In the genomic region with DNA sequence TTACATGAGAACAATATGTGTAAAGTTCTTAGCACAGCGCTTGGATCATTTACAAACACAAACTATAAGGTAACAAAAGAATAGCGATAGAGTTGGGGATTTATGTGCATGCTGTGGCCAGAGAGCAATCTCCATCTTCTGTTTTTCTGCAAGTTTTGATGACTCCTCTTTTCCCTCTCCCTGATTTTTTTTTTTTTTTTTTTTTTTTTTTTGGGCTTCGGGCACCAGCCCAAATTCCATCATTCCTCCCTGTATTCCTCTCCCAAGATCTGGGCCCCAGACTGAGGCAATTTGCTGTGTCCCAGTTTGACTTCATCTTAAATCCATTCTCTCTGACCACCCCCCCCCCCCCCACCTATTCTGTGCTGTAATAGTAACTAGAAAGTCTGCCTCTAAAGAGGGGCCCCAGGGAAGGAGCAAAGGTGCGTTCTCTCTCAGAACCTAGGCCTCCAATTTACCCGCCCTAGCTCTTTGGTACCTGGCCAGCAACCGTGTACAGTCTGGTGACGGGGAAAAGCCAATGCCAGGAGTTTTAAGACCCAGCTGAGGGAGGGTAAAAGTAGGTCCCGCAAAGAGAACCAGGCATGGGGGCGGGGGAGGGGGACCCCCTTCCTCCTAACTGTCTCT, we compare ENCODE assay signal across 8 mouse cellular contexts. TPM values are rescaled to one million over a fixed set of nuclear protein-coding genes. Genes with fewer than 3 reads are reported as not detected.
DNase-seq lines count a peak whose midpoint lies in the region; ATAC-seq lines count a peak whose summit lies in the region.

No protein-coding gene starts in this region.

- peak overlapping the region; percentile 77 for H3K9ac ChIP-seq in limb, embryonic 13.5 days
- H3K9ac ChIP-seq in stomach, embryonic 14.5 days (replicated peaks; ENCODE audit: low read depth, low read length): peak overlapping the region; percentile 47

- 18% methylated on average over 9 of the region's 9 CpGs for WGBS in forebrain, embryonic 10.5 days
- 10% methylated on average over 9 of the region's 9 CpGs for WGBS in limb, embryonic 13.5 days
- WGBS in stomach, embryonic 14.5 days: 13% methylated on average over 9 of the region's 9 CpGs

- DNase-seq in forebrain, embryonic 10.5 days (ENCODE audit: extremely low spot score, low spot score): no peak
- DNase-seq in gastrocnemius, postnatal 4 days (ENCODE audit: low spot score in 2 of 2): no peak
- DNase-seq in spleen, postnatal 36 days (ENCODE audit: low spot score in 2 of 2): no peak

- H3K36me3 ChIP-seq in megakaryocyte, embryonic 14.5 days (replicated peaks; ENCODE audit: low read length): peaks cover 30% of the 10 kb centered on the region
- H3K36me3 ChIP-seq in forebrain, embryonic 10.5 days (replicated peaks): peaks cover 22% of the 10 kb centered on the region
- H3K36me3 ChIP-seq in limb, embryonic 13.5 days: peaks cover 23% of the 10 kb centered on the region
- H3K36me3 ChIP-seq in stomach, embryonic 14.5 days (ENCODE audit: control insufficient read depth, insufficient read depth, low read length): peaks cover 19% of the 10 kb centered on the region

- peaks cover 92% of the 10 kb centered on the region for H3K4me1 ChIP-seq in megakaryocyte, embryonic 14.5 days
- peaks cover 74% of the 10 kb centered on the region for H3K4me1 ChIP-seq in forebrain, embryonic 10.5 days
- peaks cover 54% of the 10 kb centered on the region for H3K4me1 ChIP-seq in limb, embryonic 13.5 days
- H3K4me1 ChIP-seq in stomach, embryonic 14.5 days (ENCODE audit: control insufficient read depth, insufficient read depth, low read length): peaks cover 31% of the 10 kb centered on the region

- peak overlapping the region; percentile 93 for H3K4me3 ChIP-seq in megakaryocyte, embryonic 14.5 days (replicated peaks)
- peak overlapping the region; percentile 65 for H3K4me3 ChIP-seq in forebrain, embryonic 10.5 days
- H3K4me3 ChIP-seq in limb, embryonic 13.5 days: peak overlapping the region; percentile 69
- peak overlapping the region; percentile 46 for H3K4me3 ChIP-seq in stomach, embryonic 14.5 days (ENCODE audit: low read depth, low read length)

- H3K4me2 ChIP-seq in limb, embryonic 13.5 days (replicated peaks): peak overlapping the region; percentile 98
- peak overlapping the region; percentile 83 for H3K4me2 ChIP-seq in stomach, embryonic 14.5 days (replicated peaks; ENCODE audit: low read depth, low read length)

- H3K9me3 ChIP-seq in megakaryocyte, embryonic 14.5 days: no peaks in the 10 kb centered on the region
- no peaks in the 10 kb centered on the region for H3K9me3 ChIP-seq in forebrain, embryonic 10.5 days
- H3K9me3 ChIP-seq in limb, embryonic 13.5 days: no peaks in the 10 kb centered on the region
- H3K9me3 ChIP-seq in stomach, embryonic 14.5 days (ENCODE audit: control insufficient read depth, low read depth, low read length): no peaks in the 10 kb centered on the region

- ATAC-seq in megakaryocyte, adult 5-6 weeks (ENCODE audit: poor library complexity, severe bottlenecking): no peak
- peak; percentile 3 for ATAC-seq in limb, embryonic 13.5 days (ENCODE audit: low FRiP score, low read depth)
- no peak for ATAC-seq in stomach, embryonic 14.5 days (ENCODE audit: insufficient number of reproducible peaks, insufficient read depth, low FRiP score, low read depth)
- no peak for ATAC-seq in monocyte, adult 5-6 weeks (replicated peaks; ENCODE audit: insufficient number of reproducible peaks, low FRiP score, low TSS enrichment, poor library complexity, severe bottlenecking)

- no peaks in the 10 kb centered on the region for H3K27me3 ChIP-seq in megakaryocyte, embryonic 14.5 days (replicated peaks)
- no peaks in the 10 kb centered on the region for H3K27me3 ChIP-seq in forebrain, embryonic 10.5 days (ENCODE audit: poor library complexity, severe bottlenecking)
- H3K27me3 ChIP-seq in limb, embryonic 13.5 days: no peaks in the 10 kb centered on the region
- H3K27me3 ChIP-seq in stomach, embryonic 14.5 days (ENCODE audit: control insufficient read depth, insufficient read depth, low read length): no peaks in the 10 kb centered on the region

- peak overlapping the region; percentile 82 for H3K27ac ChIP-seq in forebrain, embryonic 10.5 days
- H3K27ac ChIP-seq in limb, embryonic 13.5 days: peak overlapping the region; percentile 92
- H3K27ac ChIP-seq in stomach, embryonic 14.5 days (ENCODE audit: low read length): peak overlapping the region; percentile 88

RNA-seq across cellular contexts. Expression of gene Per1, which starts 1.5 kb away (rescaled TPM):
- polyA plus RNA-seq in megakaryocyte, embryonic 14.5 days (2012; ENCODE audit: insufficient read depth, low replicate concordance): 42.3 and 83.5 TPM in 2 replicates
- total RNA-seq in megakaryocyte, adult 5-6 weeks (2015): 6.7 and 12.5 TPM in 2 replicates
- total RNA-seq in megakaryocyte, adult 5-6 weeks (2017): 7.9 and 8.5 TPM in 2 replicates
- polyA plus RNA-seq in forebrain, embryonic 10.5 days (2016; fragmentation: Nextera tagmentation; extraction: Ambion mirVana): 7.3 and 9.0 TPM in 2 replicates
- polyA plus RNA-seq in limb, embryonic 13.5 days (2015; fragmentation: Nextera tagmentation; extraction: Ambion mirVana): 9.3 and 12.0 TPM in 2 replicates
- 10.5 and 15.1 TPM in 2 replicates for polyA plus RNA-seq in stomach, embryonic 14.5 days (2014; fragmentation: Nextera tagmentation; extraction: Ambion mirVana)
- 10 to 100 TPM; 32.1 to 49.3 TPM for total RNA-seq in gastrocnemius, postnatal 4 days (2021)
- 44.9 to 89.7 TPM (median 81.1 TPM) in 3 replicates for total RNA-seq in monocyte, adult 5-6 weeks (2017)

RNA-seq across cellular contexts. Expression of gene Vamp2, which starts 8.2 kb away (rescaled TPM):
- polyA plus RNA-seq in megakaryocyte, embryonic 14.5 days (2012; ENCODE audit: insufficient read depth, low replicate concordance): 61.5 and 159 TPM in 2 replicates
- total RNA-seq in megakaryocyte, adult 5-6 weeks (2015): 53.9 and 66.6 TPM in 2 replicates
- 11.2 and 21.8 TPM in 2 replicates for total RNA-seq in megakaryocyte, adult 5-6 weeks (2017)
- polyA plus RNA-seq in forebrain, embryonic 10.5 days (2016; fragmentation: Nextera tagmentation; extraction: Ambion mirVana): 51.3 and 57.6 TPM in 2 replicates
- polyA plus RNA-seq in limb, embryonic 13.5 days (2015; fragmentation: Nextera tagmentation; extraction: Ambion mirVana): 82.8 and 88.6 TPM in 2 replicates
- polyA plus RNA-seq in stomach, embryonic 14.5 days (2014; fragmentation: Nextera tagmentation; extraction: Ambion mirVana): 104 and 107 TPM in 2 replicates
- 10 to 100 TPM; 61.1 to 70.4 TPM for total RNA-seq in gastrocnemius, postnatal 4 days (2021)
- total RNA-seq in monocyte, adult 5-6 weeks (2017): 13.1 to 89.9 TPM (median 23.6 TPM) in 3 replicates

RNA-seq across cellular contexts. Expression of gene Hes7, which starts 23.7 kb away (rescaled TPM):
- polyA plus RNA-seq in megakaryocyte, embryonic 14.5 days (2012; ENCODE audit: insufficient read depth, low replicate concordance): 7.5 and 44.1 TPM in 2 replicates
- total RNA-seq in megakaryocyte, adult 5-6 weeks (2015): not detected in 2 replicates
- total RNA-seq in megakaryocyte, adult 5-6 weeks (2017): not detected in 2 replicates
- 0.16 and 0.17 TPM in 2 replicates for polyA plus RNA-seq in forebrain, embryonic 10.5 days (2016; fragmentation: Nextera tagmentation; extraction: Ambion mirVana)
- polyA plus RNA-seq in limb, embryonic 13.5 days (2015; fragmentation: Nextera tagmentation; extraction: Ambion mirVana): 0.74 and 1.2 TPM in 2 replicates
- 0.39 and 0.54 TPM in 2 replicates for polyA plus RNA-seq in stomach, embryonic 14.5 days (2014; fragmentation: Nextera tagmentation; extraction: Ambion mirVana)
- total RNA-seq in gastrocnemius, postnatal 4 days (2021): under 1 TPM; 0.34 to 0.54 TPM
- total RNA-seq in monocyte, adult 5-6 weeks (2017): 0.49 TPM in 1 of 3 replicates, not detected in the others

RNA-seq across cellular contexts. Expression of gene Tmem107, which starts 25.9 kb away (rescaled TPM):
- polyA plus RNA-seq in megakaryocyte, embryonic 14.5 days (2012; ENCODE audit: insufficient read depth, low replicate concordance): 40.2 and 62.0 TPM in 2 replicates
- 13.2 and 15.7 TPM in 2 replicates for total RNA-seq in megakaryocyte, adult 5-6 weeks (2015)
- 11.4 and 26.6 TPM in 2 replicates for total RNA-seq in megakaryocyte, adult 5-6 weeks (2017)
- 60.8 and 61.0 TPM in 2 replicates for polyA plus RNA-seq in forebrain, embryonic 10.5 days (2016; fragmentation: Nextera tagmentation; extraction: Ambion mirVana)
- polyA plus RNA-seq in limb, embryonic 13.5 days (2015; fragmentation: Nextera tagmentation; extraction: Ambion mirVana): 46.4 and 52.0 TPM in 2 replicates
- 59.4 and 59.8 TPM in 2 replicates for polyA plus RNA-seq in stomach, embryonic 14.5 days (2014; fragmentation: Nextera tagmentation; extraction: Ambion mirVana)
- 10 to 100 TPM; 11.7 to 14.3 TPM for total RNA-seq in gastrocnemius, postnatal 4 days (2021)
- 1.1 TPM in 1 of 3 replicates, not detected in the others for total RNA-seq in monocyte, adult 5-6 weeks (2017)

RNA-seq across cellular contexts. Expression of gene 9130213A22Rik, which starts 25.9 kb away (rescaled TPM):
- 1.3 and 13.9 TPM in 2 replicates for polyA plus RNA-seq in megakaryocyte, embryonic 14.5 days (2012; ENCODE audit: insufficient read depth, low replicate concordance)
- total RNA-seq in megakaryocyte, adult 5-6 weeks (2015): not detected in 2 replicates
- not detected in 2 replicates for total RNA-seq in megakaryocyte, adult 5-6 weeks (2017)
- polyA plus RNA-seq in forebrain, embryonic 10.5 days (2016; fragmentation: Nextera tagmentation; extraction: Ambion mirVana): 0.11 and 0.16 TPM in 2 replicates
- polyA plus RNA-seq in limb, embryonic 13.5 days (2015; fragmentation: Nextera tagmentation; extraction: Ambion mirVana): 0.52 and 0.55 TPM in 2 replicates
- polyA plus RNA-seq in stomach, embryonic 14.5 days (2014; fragmentation: Nextera tagmentation; extraction: Ambion mirVana): 0.29 and 0.36 TPM in 2 replicates
- under 1 TPM; 0.29 to 0.56 TPM for total RNA-seq in gastrocnemius, postnatal 4 days (2021)
- total RNA-seq in monocyte, adult 5-6 weeks (2017): not detected in 3 replicates
